Mouse (Mus musculus) neural tube, embryonic 11.5 days (tissue): ENCODE data around the gene Ankrd55. TPM values are rescaled to one million over a fixed set of nuclear protein-coding genes. Genes with fewer than 3 reads are reported as not detected.
A peak's percentile ranks its signal among the peaks of the same experiment; 100 is the strongest.

ENCODE experiments used
- ATAC-seq: fragments of 200-750 bp; cut with Nextera tagmentation; 2 replicates; pipeline ENCODE4 v1.8.0; 2017; ENCODE audit warnings: moderate number of reproducible peaks, mild to moderate bottlenecking, moderate TSS enrichment, moderate library complexity; ENCODE audit not compliant: insufficient read depth, low FRiP score, low TSS enrichment
- DNase-seq: peaks from one replicate; pipeline ENCODE4 v3.0.0-alpha.2; 2015; ENCODE audit warnings: low spot score
- H3K27ac ChIP-seq: fragments of 300-500 bp; sonication (generic); 2 replicates; pipeline ENCODE4 v1.5.1; 2014; ENCODE audit warnings: low read depth, mild to moderate bottlenecking, low read length
- H3K27me3 ChIP-seq: fragments of 300-500 bp; sonication (generic); 2 replicates; pipeline ENCODE4 v1.6.1; 2014; ENCODE audit warnings: mild to moderate bottlenecking, low read length, mixed read lengths; ENCODE audit not compliant: control insufficient read depth, insufficient read depth
- H3K36me3 ChIP-seq: fragments of 300-500 bp; sonication (generic); 2 replicates; pipeline ENCODE4 v1.6.1; 2014; ENCODE audit warnings: mild to moderate bottlenecking, low read length, moderate library complexity, mixed read lengths; ENCODE audit not compliant: control insufficient read depth, insufficient read depth
- H3K4me1 ChIP-seq: fragments of 300-500 bp; sonication (generic); 2 replicates; pipeline ENCODE4 v1.6.1; 2014; ENCODE audit warnings: low read length, mixed read lengths; ENCODE audit not compliant: control insufficient read depth, insufficient read depth
- H3K4me2 ChIP-seq: fragments of 300-500 bp; sonication (generic); 2 replicates; pipeline ENCODE4 v1.6.1; 2014; ENCODE audit warnings: low read depth, mild to moderate bottlenecking, moderate library complexity
- H3K4me3 ChIP-seq: fragments of 300-500 bp; sonication (generic); 2 replicates; pipeline ENCODE4 v1.5.1; 2014; ENCODE audit warnings: low read depth, low read length
- H3K9ac ChIP-seq: fragments of 300-500 bp; sonication (generic); 2 replicates; pipeline ENCODE4 v1.6.1; 2014; ENCODE audit warnings: mild to moderate bottlenecking, low read length
- H3K9me3 ChIP-seq: fragments of 300-500 bp; sonication (generic); 2 replicates; pipeline ENCODE4 v1.6.1; 2016; ENCODE audit warnings: low read length; ENCODE audit not compliant: control insufficient read depth
- WGBS: fragments of 180-500 bp; shearing (Covaris S2); extraction: QIAGEN DNeasy Blood & Tissue Kit; methylation state at CpG from one replicate; pipeline ENCODE4 v1.1.7; 2014; 5-methylcytosine and 5-hydroxymethylcytosine counted together
- polyA plus RNA-seq: library from polyadenylated mRNA; unstranded; fragments of >200 nt; fragmentation: Nextera tagmentation; extraction: Ambion mirVana; gene quantifications from 2 replicates; pipeline ENCODE4 v1.2.1, GENCODE M21; 2014

The Ankrd55 gene
- polyA plus RNA-seq, 1 experiment from 2014 or later, result 2.0 TPM

DNA sequence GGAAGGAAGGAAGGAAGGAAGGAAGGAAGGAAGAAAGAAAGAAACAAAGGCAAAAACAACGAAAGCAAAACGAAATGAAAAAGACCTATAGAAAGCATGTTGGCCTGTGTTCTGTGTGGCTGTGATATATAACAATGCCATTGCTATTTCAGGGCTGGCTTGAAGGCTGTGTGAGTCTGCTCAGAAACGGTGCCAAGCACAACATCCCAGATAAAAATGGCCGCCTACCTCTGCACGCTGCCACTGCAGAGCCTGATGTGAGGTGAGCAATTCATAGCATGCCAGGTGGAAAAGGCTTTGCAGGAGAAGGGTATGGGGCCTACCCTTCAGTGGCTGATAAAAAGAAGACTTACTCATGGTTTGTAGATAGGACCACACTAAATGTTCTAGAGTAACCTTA, 38.7 kb downstream of the Ankrd55 start:
- Histone ChIP-seq H3K4me2 (no peak overlapping the region), H3K9ac (no peak overlapping the region), H3K27me3 (no peaks in the 10 kb centered on the region), H3K4me3 (no peak overlapping the region), H3K27ac (no peak overlapping the region), H3K9me3 (no peaks in the 10 kb centered on the region), H3K36me3 (no peaks in the 10 kb centered on the region), H3K4me1 (peaks cover 4% of the 10 kb centered on the region; the same call in 1 of the 2 replicates)
- DNase-seq (no peak), ATAC-seq (no peak)
- 96% methylated on average over 5 of the region's 5 CpGs for WGBS

DNA sequence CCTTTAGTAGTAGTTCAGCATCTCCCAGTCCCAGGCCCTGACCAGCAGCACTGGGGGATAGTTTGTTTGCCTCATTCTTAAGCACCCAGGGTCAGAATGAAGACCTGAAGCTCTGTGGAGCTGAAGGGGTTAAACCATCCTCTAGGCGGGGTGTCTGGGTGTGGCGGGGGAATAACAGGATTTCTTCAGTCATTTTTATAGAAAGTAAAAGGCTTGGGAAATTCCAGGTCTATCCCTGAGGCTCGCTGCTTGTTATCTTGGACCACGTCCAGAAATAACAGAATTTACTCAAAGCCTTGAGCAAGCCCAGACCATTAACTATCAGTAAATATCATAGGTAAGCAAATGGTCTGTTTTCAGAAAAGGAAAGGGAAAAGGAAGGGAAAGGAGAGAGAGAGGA, 39.3 kb downstream of the Ankrd55 start:
- 75% methylated on average over 4 of the region's 4 CpGs for WGBS
- H3K9me3 ChIP-seq, result no peaks in the 10 kb centered on the region
- DNase-seq, result no peak

DNA sequence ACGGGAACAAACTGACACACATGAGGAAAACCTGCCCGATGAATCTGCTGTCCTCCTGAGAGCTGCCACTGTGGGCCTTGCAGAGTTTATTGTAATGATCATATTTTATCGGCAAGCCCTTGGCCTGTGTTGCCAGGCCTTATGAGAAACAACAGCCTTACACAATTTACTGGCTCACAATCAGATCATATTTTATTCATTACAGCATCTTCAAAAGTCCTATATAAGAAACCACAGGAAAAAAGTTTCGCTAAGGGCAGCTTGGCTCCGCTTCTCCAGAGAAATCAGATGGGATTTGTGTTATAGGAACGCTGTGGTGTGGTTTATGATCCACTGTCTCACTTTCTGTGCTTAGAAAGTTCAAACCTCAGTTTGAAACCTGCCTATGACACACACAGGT, 42.0 kb downstream of the Ankrd55 start:
- H3K36me3 ChIP-seq, result no peaks in the 10 kb centered on the region
- H3K9me3 ChIP-seq, result no peaks in the 10 kb centered on the region
- H3K27ac ChIP-seq, result no peak overlapping the region
- H3K4me2 ChIP-seq, result no peak overlapping the region
- no peak overlapping the region for H3K9ac ChIP-seq
- H3K4me3 ChIP-seq, result no peak overlapping the region
- DNase-seq (no peak), ATAC-seq (no peak)
- peaks cover 4% of the 10 kb centered on the region; the same call in 1 of the 2 replicates for H3K4me1 ChIP-seq
- H3K27me3 ChIP-seq, result no peaks in the 10 kb centered on the region
- 89% methylated on average over 6 of the region's 6 CpGs for WGBS

More for the DNA sequence above, 39.3 kb downstream of the Ankrd55 start:
- Histone ChIP-seq H3K9ac (no peak overlapping the region), H3K27ac (no peak overlapping the region), H3K4me3 (no peak overlapping the region), H3K4me2 (no peak overlapping the region), H3K36me3 (no peaks in the 10 kb centered on the region), H3K27me3 (no peaks in the 10 kb centered on the region), H3K4me1 (peaks cover 4% of the 10 kb centered on the region; the same call in 1 of the 2 replicates)
- ATAC-seq, result no peak

DNA sequence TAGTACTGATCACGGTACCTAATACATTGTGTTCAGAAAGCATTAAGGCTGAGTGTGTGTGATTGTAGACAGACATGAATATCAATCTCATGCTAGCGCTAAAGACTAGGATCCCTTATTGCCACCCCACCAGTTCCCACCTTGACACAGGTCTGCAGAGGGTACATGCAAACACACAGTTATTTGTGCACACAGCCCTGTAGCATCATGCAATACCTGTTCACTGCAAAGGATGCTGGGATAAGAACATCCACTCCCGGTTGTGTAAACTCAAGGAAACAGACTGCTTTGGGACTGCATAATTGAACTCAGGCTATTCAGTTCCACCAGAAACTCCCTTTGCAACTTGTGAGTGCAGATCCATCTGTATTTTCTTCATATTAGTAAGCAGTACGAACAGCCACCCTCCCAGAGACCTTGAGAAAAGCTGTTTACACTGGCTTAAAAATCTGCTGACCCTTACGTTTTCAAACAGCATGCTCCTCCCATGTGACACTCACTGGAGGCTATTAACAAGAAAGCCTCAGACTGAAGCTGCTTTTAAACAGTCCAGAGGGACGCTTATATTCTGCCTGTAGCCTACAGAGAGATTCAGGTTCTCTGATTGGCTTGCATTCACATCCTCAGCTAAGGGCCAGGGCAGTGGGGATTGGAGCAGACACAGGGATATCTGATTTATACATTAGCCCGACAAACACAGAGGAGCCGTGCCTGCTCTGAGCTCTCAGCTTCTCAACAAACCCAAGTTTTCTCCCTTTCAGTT, 42.8 kb downstream of the Ankrd55 start:
- no peaks in the 10 kb centered on the region for H3K9me3 ChIP-seq
- DNase-seq, result peak; percentile 60
- H3K4me2 ChIP-seq, result no peak overlapping the region
- H3K9ac ChIP-seq, result no peak overlapping the region
- H3K4me3 ChIP-seq, result no peak overlapping the region
- peak overlapping the region; percentile 24 for H3K27ac ChIP-seq
- H3K27me3 ChIP-seq, result no peaks in the 10 kb centered on the region
- ATAC-seq, result peak; percentile 87
- peaks cover 4% of the 10 kb centered on the region; the same call in 1 of the 2 replicates for H3K4me1 ChIP-seq
- no peaks in the 10 kb centered on the region for H3K36me3 ChIP-seq
- WGBS, result 38% methylated on average over 8 of the region's 8 CpGs

DNA sequence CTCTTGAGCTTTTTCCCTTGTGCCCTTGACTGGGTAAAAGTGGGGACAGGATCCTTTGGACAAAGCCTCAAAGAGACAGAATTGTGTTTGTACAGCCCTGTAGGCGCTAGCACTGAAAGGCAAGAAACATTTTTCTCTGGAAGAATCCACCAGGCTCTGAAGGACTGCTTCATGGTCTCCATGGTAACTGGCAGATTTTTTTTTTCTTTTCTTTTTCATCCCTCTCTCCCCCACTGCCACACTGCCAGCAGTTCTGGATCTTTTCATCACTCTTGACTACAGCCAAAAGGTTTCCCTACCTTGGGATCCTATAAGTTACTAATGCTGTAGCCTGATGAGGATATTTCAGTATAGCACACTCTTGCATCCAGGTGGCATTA, 43.4 kb downstream of the Ankrd55 start:
- Histone ChIP-seq H3K27ac (peak overlapping the region; percentile 24; the same call in 1 of the 2 replicates), H3K9me3 (no peaks in the 10 kb centered on the region), H3K36me3 (no peaks in the 10 kb centered on the region), H3K9ac (no peak overlapping the region), H3K4me2 (no peak overlapping the region), H3K27me3 (no peaks in the 10 kb centered on the region), H3K4me3 (no peak overlapping the region), H3K4me1 (peaks cover 4% of the 10 kb centered on the region; the same call in 1 of the 2 replicates)
- ATAC-seq (peak; percentile 63; the same call in 1 of the 2 replicates), DNase-seq (no peak)
- 21% methylated on average over 1 of the region's 1 CpGs for WGBS

DNA sequence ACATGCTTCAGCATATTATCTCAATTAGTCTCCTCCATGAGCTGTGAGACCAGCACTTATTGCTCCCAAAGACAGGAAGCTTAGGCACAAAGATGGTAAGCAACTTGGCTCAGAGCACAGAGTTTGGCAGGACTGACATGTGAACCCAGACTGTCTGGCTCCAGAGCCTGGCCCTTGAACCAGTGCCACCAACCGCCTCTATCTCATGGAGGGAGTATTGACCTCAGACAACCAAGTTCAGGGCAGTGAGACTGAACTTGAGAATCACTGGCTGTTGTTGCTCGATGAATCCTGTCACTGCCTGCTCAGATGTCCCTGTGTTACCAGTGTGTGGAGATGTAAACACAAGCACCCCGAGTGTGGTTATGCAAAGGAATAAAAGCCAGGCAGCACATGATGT, 47.3 kb downstream of the Ankrd55 start:
- Histone ChIP-seq H3K27ac (no peak overlapping the region), H3K27me3 (no peaks in the 10 kb centered on the region), H3K36me3 (no peaks in the 10 kb centered on the region), H3K4me1 (peaks cover 4% of the 10 kb centered on the region; the same call in 1 of the 2 replicates), H3K4me2 (no peak overlapping the region), H3K9ac (no peak overlapping the region), H3K9me3 (no peaks in the 10 kb centered on the region), H3K4me3 (no peak overlapping the region)
- no peak for ATAC-seq
- 89% methylated on average over 3 of the region's 3 CpGs for whole genome bisulfite sequencing
- DNase-seq, result no peak

DNA sequence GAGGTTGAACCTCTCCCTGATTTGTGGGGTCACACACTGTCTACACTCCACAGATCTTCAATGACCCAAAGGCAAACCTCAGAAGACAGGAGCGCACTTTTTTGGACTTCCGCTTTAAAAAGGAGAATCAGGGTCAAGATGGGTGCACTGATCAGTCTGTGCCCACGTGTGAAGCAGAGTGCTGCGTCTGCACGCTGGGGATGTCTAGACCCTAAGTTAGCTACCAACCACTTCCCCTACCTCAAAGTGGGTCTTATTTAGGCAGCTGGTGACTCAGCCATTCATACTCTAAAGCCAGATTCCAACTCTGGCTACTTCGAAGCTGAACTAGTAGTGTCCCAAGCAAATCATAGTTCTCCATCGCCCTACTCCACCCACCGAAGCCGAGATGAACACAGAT, 48.9 kb downstream of the Ankrd55 start:
- ATAC-seq, result no peak
- Histone ChIP-seq H3K36me3 (no peaks in the 10 kb centered on the region), H3K4me2 (no peak overlapping the region), H3K27ac (no peak overlapping the region), H3K4me3 (no peak overlapping the region), H3K27me3 (no peaks in the 10 kb centered on the region), H3K4me1 (no peaks in the 10 kb centered on the region), H3K9me3 (no peaks in the 10 kb centered on the region), H3K9ac (no peak overlapping the region)
- WGBS, result 92% methylated on average over 9 of the region's 9 CpGs
- no peak for DNase-seq

DNA sequence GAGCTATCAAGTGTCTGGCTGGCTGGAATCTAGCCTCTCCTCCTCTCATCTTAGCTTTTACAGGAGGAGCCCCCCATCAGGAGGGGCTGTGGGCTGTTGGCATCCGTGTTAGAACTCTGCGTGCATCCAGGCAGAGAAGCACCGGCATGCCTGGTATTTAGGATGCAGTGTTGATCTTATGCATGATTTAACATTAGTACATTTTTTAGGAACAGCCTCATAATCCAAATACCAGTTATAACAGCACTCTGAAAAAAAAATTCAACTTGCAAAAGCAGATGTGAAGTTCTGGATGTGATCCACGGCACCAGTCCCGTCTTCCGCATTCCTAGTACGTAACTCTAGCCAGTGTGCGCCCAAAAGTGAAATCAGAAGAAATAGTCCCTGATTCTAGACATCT, 52.0 kb downstream of the Ankrd55 start:
- no peak for DNase-seq
- no peak overlapping the region for H3K4me2 ChIP-seq
- H3K9me3 ChIP-seq, result no peaks in the 10 kb centered on the region
- H3K9ac ChIP-seq, result no peak overlapping the region
- H3K27ac ChIP-seq, result no peak overlapping the region
- no peak for ATAC-seq
- H3K4me3 ChIP-seq, result no peak overlapping the region
- H3K36me3 ChIP-seq, result no peaks in the 10 kb centered on the region
- no peaks in the 10 kb centered on the region for H3K4me1 ChIP-seq
- no peaks in the 10 kb centered on the region for H3K27me3 ChIP-seq
- WGBS, result 86% methylated on average over 8 of the region's 8 CpGs

DNA sequence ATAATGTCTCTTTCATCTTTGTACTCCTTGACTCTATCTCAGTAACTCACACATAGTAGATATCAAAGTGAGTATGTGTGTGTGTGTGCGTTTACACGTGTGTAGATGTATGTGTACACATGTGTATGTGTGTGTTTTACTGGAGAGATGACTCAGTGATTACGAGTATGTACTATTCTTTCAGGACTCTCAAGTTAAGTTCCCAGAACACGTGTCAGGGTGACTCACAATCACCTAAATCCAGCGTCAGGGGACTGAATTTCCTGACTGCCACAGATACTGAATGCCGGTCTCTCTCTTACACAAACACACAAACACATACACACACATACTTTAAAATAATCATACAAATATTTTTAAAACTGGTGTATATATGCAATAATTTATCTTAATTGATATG, 52.5 kb downstream of the Ankrd55 start:
- no peaks in the 10 kb centered on the region for H3K4me1 ChIP-seq
- no peaks in the 10 kb centered on the region for H3K36me3 ChIP-seq
- H3K4me3 ChIP-seq, result no peak overlapping the region
- no peaks in the 10 kb centered on the region for H3K27me3 ChIP-seq
- H3K9me3 ChIP-seq, result no peaks in the 10 kb centered on the region
- no peak overlapping the region for H3K9ac ChIP-seq
- ATAC-seq, result no peak
- no peak overlapping the region for H3K27ac ChIP-seq
- no peak for DNase-seq
- H3K4me2 ChIP-seq, result no peak overlapping the region
- 89% methylated on average over 6 of the region's 6 CpGs for WGBS
